Mouse (Mus musculus): ENCODE data around the gene Cd52. TPM values are rescaled to one million over a fixed set of nuclear protein-coding genes. Genes with fewer than 3 reads are reported as not detected.

Gene Cd52
- polyA plus RNA-seq, 2 experiments, result 9.0 to 15.5 TPM

DNA sequence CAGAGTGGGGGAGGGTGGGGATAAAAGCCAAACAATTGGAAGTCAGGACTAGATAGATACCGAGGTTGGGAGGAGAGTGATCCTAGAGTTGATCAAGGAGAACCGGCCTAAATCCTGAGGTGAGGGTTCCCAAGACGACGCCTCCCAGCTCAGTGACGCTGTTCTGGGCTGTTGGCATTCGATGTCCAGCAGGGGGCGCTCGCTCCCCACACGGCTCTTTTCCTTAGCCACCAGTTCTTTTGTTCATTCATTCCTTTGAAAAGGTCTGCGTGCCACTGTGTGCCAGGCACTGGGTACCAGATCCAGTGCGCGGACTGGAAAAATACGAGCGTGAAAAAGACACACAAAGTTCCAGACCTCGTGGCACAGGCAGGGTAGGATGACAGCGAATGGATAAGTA, 58.9 kb downstream of the Cd52 start:
- Histone ChIP-seq H3K27ac (replicated peaks; ENCODE audit: low read depth, low read length) (no peak overlapping the region), H3K9ac (ENCODE audit: low read depth, low read length, severe bottlenecking) (no peak overlapping the region), H3K9me3 (ENCODE audit: control insufficient read depth, low read length) (no peaks in the 10 kb centered on the region), H3K4me3 (replicated peaks; ENCODE audit: low read length) (no peak overlapping the region), H3K36me3 (ENCODE audit: control insufficient read depth, insufficient read depth, low read length) (no peaks in the 10 kb centered on the region), H3K4me1 (ENCODE audit: control insufficient read depth, insufficient read depth, low read length) (no peaks in the 10 kb centered on the region), H3K27me3 (ENCODE audit: control insufficient read depth, insufficient read depth, low read length) (no peaks in the 10 kb centered on the region), H3K4me2 (replicated peaks; ENCODE audit: low read depth, low read length, severe bottlenecking) (no peak overlapping the region)
- 6% methylated on average over 16 of the region's 16 CpGs for WGBS
- ATAC-seq (ENCODE audit: low FRiP score, low read depth) (peak; percentile 55; the same call in 1 of the 2 replicates), DNase-seq (ENCODE audit: low spot score) (peak; percentile 74)
- TF ChIP-seq POLR2A (IDR thresholded peaks at IDR 0.05; ENCODE audit: borderline replicate concordance, extremely low read depth, insufficient read depth, insufficient read length), result no peak

Other genes with a start within 250 kb of the Cd52 start
- 25.1 and 28.4 TPM in 2 replicates for gene Rps6ka1, start 207.3 kb downstream of the Cd52 start, polyA plus RNA-seq (2012; rRNA removed)
- 33.8 and 41.7 TPM in 2 replicates for gene Rps6ka1, start 207.3 kb downstream of the Cd52 start, polyA plus RNA-seq (2014; fragmentation: Nextera tagmentation; extraction: Ambion mirVana)
- 606 and 861 TPM in 2 replicates for gene Hmgn2, start 126.4 kb downstream of the Cd52 start, polyA plus RNA-seq (2012; rRNA removed)
- gene Hmgn2, start 126.4 kb downstream of the Cd52 start, polyA plus RNA-seq (2014; fragmentation: Nextera tagmentation; extraction: Ambion mirVana), result 2,302 and 2,334 TPM in 2 replicates
- 47.6 and 54.0 TPM in 2 replicates for gene Dhdds, start 94.2 kb downstream of the Cd52 start, polyA plus RNA-seq (2012; rRNA removed)
- 45.1 and 47.2 TPM in 2 replicates for gene Dhdds, start 94.2 kb downstream of the Cd52 start, polyA plus RNA-seq (2014; fragmentation: Nextera tagmentation; extraction: Ambion mirVana)
- gene Lin28a, start 76.2 kb downstream of the Cd52 start, polyA plus RNA-seq (2012; rRNA removed), result 0.11 and 0.37 TPM in 2 replicates
- gene Lin28a, start 76.2 kb downstream of the Cd52 start, polyA plus RNA-seq (2014; fragmentation: Nextera tagmentation; extraction: Ambion mirVana), result 0.07 TPM in 1 of 2 replicates, not detected in the other
- 0.04 and 0.08 TPM in 2 replicates for gene Zfp683, start 41.2 kb downstream of the Cd52 start, polyA plus RNA-seq (2012; rRNA removed)
- gene Zfp683, start 41.2 kb downstream of the Cd52 start, polyA plus RNA-seq (2014; fragmentation: Nextera tagmentation; extraction: Ambion mirVana), result not detected in 2 replicates
- gene Crybg2, start 34.3 kb downstream of the Cd52 start, polyA plus RNA-seq (2012; rRNA removed), result 8.2 and 11.3 TPM in 2 replicates
- 12.3 and 12.4 TPM in 2 replicates for gene Crybg2, start 34.3 kb downstream of the Cd52 start, polyA plus RNA-seq (2014; fragmentation: Nextera tagmentation; extraction: Ambion mirVana)
- gene Ubxn11, start 7.5 kb upstream of the Cd52 start, polyA plus RNA-seq (2012; rRNA removed), result 21.9 and 24.1 TPM in 2 replicates
- gene Ubxn11, start 7.5 kb upstream of the Cd52 start, polyA plus RNA-seq (2014; fragmentation: Nextera tagmentation; extraction: Ambion mirVana), result 7.6 and 12.0 TPM in 2 replicates
- gene Sh3bgrl3, start 33.7 kb upstream of the Cd52 start, polyA plus RNA-seq (2012; rRNA removed), result 325 and 365 TPM in 2 replicates
- 532 and 538 TPM in 2 replicates for gene Sh3bgrl3, start 33.7 kb upstream of the Cd52 start, polyA plus RNA-seq (2014; fragmentation: Nextera tagmentation; extraction: Ambion mirVana)
- gene Cep85, start 92.0 kb upstream of the Cd52 start, polyA plus RNA-seq (2012; rRNA removed), result 22.4 and 32.2 TPM in 2 replicates
- gene Cep85, start 92.0 kb upstream of the Cd52 start, polyA plus RNA-seq (2014; fragmentation: Nextera tagmentation; extraction: Ambion mirVana), result 40.3 and 46.5 TPM in 2 replicates
- gene Gm7534, start 107.9 kb upstream of the Cd52 start, polyA plus RNA-seq (2012; rRNA removed), result not detected in 2 replicates
- gene Gm7534, start 107.9 kb upstream of the Cd52 start, polyA plus RNA-seq (2014; fragmentation: Nextera tagmentation; extraction: Ambion mirVana), result not detected in 2 replicates
- gene Catsper4, start 132.3 kb upstream of the Cd52 start, polyA plus RNA-seq (2012; rRNA removed), result 0.06 and 0.16 TPM in 2 replicates
- not detected in 2 replicates for gene Catsper4, start 132.3 kb upstream of the Cd52 start, polyA plus RNA-seq (2014; fragmentation: Nextera tagmentation; extraction: Ambion mirVana)
- 2.8 and 3.3 TPM in 2 replicates for gene Cnksr1, start 143.3 kb upstream of the Cd52 start, polyA plus RNA-seq (2012; rRNA removed)
- 2.0 TPM in 2 replicates for gene Cnksr1, start 143.3 kb upstream of the Cd52 start, polyA plus RNA-seq (2014; fragmentation: Nextera tagmentation; extraction: Ambion mirVana)
- 0.10 TPM in 1 of 2 replicates, not detected in the other for gene E130218I03Rik, start 148.6 kb upstream of the Cd52 start, polyA plus RNA-seq (2012; rRNA removed)
- gene E130218I03Rik, start 148.6 kb upstream of the Cd52 start, polyA plus RNA-seq (2014; fragmentation: Nextera tagmentation; extraction: Ambion mirVana), result 0.67 and 0.76 TPM in 2 replicates
- 15.8 and 18.1 TPM in 2 replicates for gene Zfp593, start 150.5 kb upstream of the Cd52 start, polyA plus RNA-seq (2012; rRNA removed)
- gene Zfp593, start 150.5 kb upstream of the Cd52 start, polyA plus RNA-seq (2014; fragmentation: Nextera tagmentation; extraction: Ambion mirVana), result 17.3 and 18.9 TPM in 2 replicates
- gene Gm30191, start 151.9 kb upstream of the Cd52 start, polyA plus RNA-seq (2012; rRNA removed), result not detected in 2 replicates
- gene Gm30191, start 151.9 kb upstream of the Cd52 start, polyA plus RNA-seq (2014; fragmentation: Nextera tagmentation; extraction: Ambion mirVana), result not detected in 2 replicates
- gene Grrp1, start 159.0 kb upstream of the Cd52 start, polyA plus RNA-seq (2012; rRNA removed), result 9.7 and 13.1 TPM in 2 replicates
- gene Grrp1, start 159.0 kb upstream of the Cd52 start, polyA plus RNA-seq (2014; fragmentation: Nextera tagmentation; extraction: Ambion mirVana), result 5.2 and 5.4 TPM in 2 replicates
- gene Pdik1l, start 192.8 kb upstream of the Cd52 start, polyA plus RNA-seq (2012; rRNA removed), result 8.9 and 9.6 TPM in 2 replicates
- gene Pdik1l, start 192.8 kb upstream of the Cd52 start, polyA plus RNA-seq (2014; fragmentation: Nextera tagmentation; extraction: Ambion mirVana), result 18.4 and 20.5 TPM in 2 replicates
- gene Trim63, start 220.0 kb upstream of the Cd52 start, polyA plus RNA-seq (2012; rRNA removed), result 4.3 and 5.1 TPM in 2 replicates
- gene Trim63, start 220.0 kb upstream of the Cd52 start, polyA plus RNA-seq (2014; fragmentation: Nextera tagmentation; extraction: Ambion mirVana), result 1.3 and 1.4 TPM in 2 replicates
- gene Slc30a2, start 248.1 kb upstream of the Cd52 start, polyA plus RNA-seq (2012; rRNA removed), result 0.76 and 0.78 TPM in 2 replicates
- gene Slc30a2, start 248.1 kb upstream of the Cd52 start, polyA plus RNA-seq (2014; fragmentation: Nextera tagmentation; extraction: Ambion mirVana), result 0.21 and 0.54 TPM in 2 replicates